In the genomic region with DNA sequence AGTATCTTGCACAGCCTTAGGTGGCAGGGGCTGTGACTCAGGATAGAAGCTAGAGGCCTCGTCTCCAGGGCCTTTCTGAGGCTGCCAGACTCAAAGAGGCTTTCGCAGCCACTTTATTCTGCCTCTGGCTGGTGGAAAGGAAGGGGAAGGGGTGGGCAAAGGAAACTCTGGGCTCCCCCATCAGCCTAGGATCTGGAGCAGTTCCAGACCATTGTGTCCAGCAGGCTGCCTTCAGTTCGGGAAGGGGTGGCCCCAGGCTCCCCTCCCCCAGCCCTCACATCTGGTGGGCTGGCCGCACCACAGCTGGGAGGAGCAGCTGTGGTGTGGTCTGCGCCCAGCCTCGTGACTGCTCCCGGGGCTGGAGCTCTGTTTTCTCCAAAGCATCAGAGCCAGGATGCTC, we compare ENCODE assay signal across 8 mouse cellular contexts. TPM values are rescaled to one million over a fixed set of nuclear protein-coding genes. Genes with fewer than 3 reads are reported as not detected.
DNase-seq lines count a peak whose midpoint lies in the region; ATAC-seq and TF ChIP-seq lines count a peak whose summit lies in the region.

No protein-coding gene starts in this region.

- TF ChIP-seq CTCF in intestine, postnatal 0 days (IDR thresholded peaks at IDR 0.05; ENCODE audit: low read depth): no peak
- no peak for TF ChIP-seq CTCF in liver, postnatal 0 days (IDR thresholded peaks at IDR 0.05; ENCODE audit: low read depth)

- H3K4me1 ChIP-seq in intestine, postnatal 0 days (replicated peaks; ENCODE audit: control insufficient read depth, insufficient read depth, low read length): no peaks in the 10 kb centered on the region
- H3K4me1 ChIP-seq in liver, postnatal 0 days (ENCODE audit: insufficient read depth): peaks cover 12% of the 10 kb centered on the region; the same call in 1 of the 2 replicates

- ATAC-seq in intestine, postnatal 0 days: no peak
- ATAC-seq in liver, postnatal 0 days: peak; percentile 40; the same call in 1 of the 2 replicates

- no peak overlapping the region for H3K4me3 ChIP-seq in intestine, postnatal 0 days (ENCODE audit: low read depth, low read length)
- no peak overlapping the region for H3K4me3 ChIP-seq in liver, postnatal 0 days (ENCODE audit: low read depth, low read length)

- peaks cover 12% of the 10 kb centered on the region; the same call in 1 of the 2 replicates for H3K36me3 ChIP-seq in intestine, postnatal 0 days (ENCODE audit: control insufficient read depth, insufficient read depth)
- H3K36me3 ChIP-seq in liver, postnatal 0 days (replicated peaks; ENCODE audit: insufficient read depth, low read length): no peaks in the 10 kb centered on the region

- intact Hi-C loops in left cerebral cortex, postnatal 14 days (cut with DNase I): no loop called here

- WGBS in intestine, postnatal 0 days: 48% methylated on average over 7 of the region's 7 CpGs
- 40% methylated on average over 7 of the region's 7 CpGs for WGBS in liver, postnatal 0 days (ENCODE audit: insufficient replicate concordance)

- H3K9ac ChIP-seq in intestine, postnatal 0 days (ENCODE audit: low read depth, low read length): no peak overlapping the region; the same call in 1 of the 2 replicates
- no peak overlapping the region for H3K9ac ChIP-seq in liver, postnatal 0 days (replicated peaks)

- no peaks in the 10 kb centered on the region for H3K27me3 ChIP-seq in intestine, postnatal 0 days (replicated peaks; ENCODE audit: control insufficient read depth, insufficient read depth, low read length)
- H3K27me3 ChIP-seq in liver, postnatal 0 days (ENCODE audit: insufficient read depth, low read length): peaks cover 33% of the 10 kb centered on the region

- peak; percentile 49 for DNase-seq in ovary, adult 18-20 months (ENCODE audit: low spot score)
- DNase-seq in ovary, postnatal 10 days (ENCODE audit: low spot score): no peak
- DNase-seq in gastrocnemius, adult 8-10 months (ENCODE audit: low spot score in 2 of 2): peak; percentile 59 to 71
- peak; percentile 37 for DNase-seq in liver, postnatal 0 days
- DNase-seq in right cerebral cortex, postnatal 36 days (ENCODE audit: low spot score in 2 of 2): no peak
- no peak for DNase-seq in left cerebral cortex, postnatal 14 days (ENCODE audit: low spot score in 2 of 2)
- no peak for DNase-seq in frontal cortex, postnatal 10 days (ENCODE audit: low spot score in 2 of 2)

- peak overlapping the region; percentile 46; the same call in 1 of the 2 replicates for H3K27ac ChIP-seq in intestine, postnatal 0 days (ENCODE audit: low read depth, low read length)
- H3K27ac ChIP-seq in liver, postnatal 0 days (ENCODE audit: low read depth): no peak overlapping the region

- 0 out of 2 replicates have a peak overlapping the region, but pooled peaks have one; percentile 17 for H3K4me2 ChIP-seq in intestine, postnatal 0 days (replicated peaks; ENCODE audit: low read depth)
- no peak overlapping the region for H3K4me2 ChIP-seq in liver, postnatal 0 days (ENCODE audit: low read depth, low read length)

- no peaks in the 10 kb centered on the region for H3K9me3 ChIP-seq in intestine, postnatal 0 days (ENCODE audit: control insufficient read depth)
- no peaks in the 10 kb centered on the region for H3K9me3 ChIP-seq in liver, postnatal 0 days (ENCODE audit: low read length)

- no peak; the same call in 1 of the 2 replicates for TF ChIP-seq EP300 in liver, postnatal 0 days (IDR thresholded peaks at IDR 0.05; ENCODE audit: low read depth)

RNA-seq across cellular contexts. Expression of gene Grasp, which starts 4.0 kb away (rescaled TPM):
- 1 to 10 TPM; 3.0 to 5.4 (median 4.4) TPM for total RNA-seq in gastrocnemius, adult 8-10 months (2022)
- 1.7 and 2.0 TPM in 2 replicates for polyA plus RNA-seq in intestine, postnatal 0 days (2015; fragmentation: Nextera tagmentation; extraction: Ambion mirVana)
- 0.35 and 0.54 TPM in 2 replicates for polyA plus RNA-seq in liver, postnatal 0 days (2015; fragmentation: Nextera tagmentation; extraction: Ambion mirVana)
- total RNA-seq in left cerebral cortex, postnatal 14 days (2021): 10 to 100 TPM; 58.2 to 67.1 TPM

RNA-seq across cellular contexts. Expression of gene Nr4a1, which starts 26.1 kb away (rescaled TPM):
- 100 to 1,000 TPM; 114 to 232 (median 117) TPM for total RNA-seq in gastrocnemius, adult 8-10 months (2022)
- polyA plus RNA-seq in intestine, postnatal 0 days (2015; fragmentation: Nextera tagmentation; extraction: Ambion mirVana): 5.9 and 10.0 TPM in 2 replicates
- polyA plus RNA-seq in liver, postnatal 0 days (2015; fragmentation: Nextera tagmentation; extraction: Ambion mirVana): 0.96 and 1.1 TPM in 2 replicates
- 10 to 100 TPM; 65.6 to 78.4 TPM for total RNA-seq in left cerebral cortex, postnatal 14 days (2021)

RNA-seq across cellular contexts. Expression of gene Acvr1b, which starts 54.1 kb away (rescaled TPM):
- 10 to 100 TPM; 33.0 to 44.0 (median 39.4) TPM for total RNA-seq in gastrocnemius, adult 8-10 months (2022)
- polyA plus RNA-seq in intestine, postnatal 0 days (2015; fragmentation: Nextera tagmentation; extraction: Ambion mirVana): 6.0 and 6.8 TPM in 2 replicates
- 2.2 TPM in 2 replicates for polyA plus RNA-seq in liver, postnatal 0 days (2015; fragmentation: Nextera tagmentation; extraction: Ambion mirVana)
- 100 to 1,000 TPM; 112 to 121 TPM for total RNA-seq in left cerebral cortex, postnatal 14 days (2021)

RNA-seq across cellular contexts. Expression of gene Atg101, which starts 56.1 kb away (rescaled TPM):
- 10 to 100 TPM; 28.6 to 35.4 (median 31.8) TPM for total RNA-seq in gastrocnemius, adult 8-10 months (2022)
- 46.5 and 50.9 TPM in 2 replicates for polyA plus RNA-seq in intestine, postnatal 0 days (2015; fragmentation: Nextera tagmentation; extraction: Ambion mirVana)
- polyA plus RNA-seq in liver, postnatal 0 days (2015; fragmentation: Nextera tagmentation; extraction: Ambion mirVana): 33.8 and 34.4 TPM in 2 replicates
- total RNA-seq in left cerebral cortex, postnatal 14 days (2021): 10 to 100 TPM; 38.5 to 43.2 TPM

Comparison
In these comparisons a context has a peak if more than half of its experiments do, and no peak if none do; other contexts are left out.
1. DNase-seq: peak in ovary, adult 18-20 months (single experiment), gastrocnemius, adult 8-10 months (2 of 2) and liver, postnatal 0 days (single experiment); none in ovary, postnatal 10 days (single experiment), right cerebral cortex, postnatal 36 days (0 of 2), left cerebral cortex, postnatal 14 days (0 of 2) and frontal cortex, postnatal 10 days (0 of 2).
2. RNA of gene Grasp, which starts 4.0 kb away (total RNA-seq): 58.2 to 67.1 TPM in left cerebral cortex, postnatal 14 days; 3.0 to 5.4 TPM in gastrocnemius, adult 8-10 months; every median in the first group is over 4 times any median in the second.